Mouse (Mus musculus) megakaryocyte, embryonic 14.5 days (primary cell): ENCODE measurements at regions not wholly inside any gene's neighbourhood (a gene's known extent, or its start where the extent isn't known, plus 50 kb on each side); places are given as distances from the start of the nearest gene placed in this dataset.

Source experiments
- FLI1 ChIP-seq: IDR thresholded peaks from 2 replicates; pipeline ENCODE4 v1.6.1; 2012; ENCODE audit warnings: low read length, inconsistent platforms, mixed read lengths
- GATA1 ChIP-seq: IDR thresholded peaks from 3 replicates; pipeline ENCODE4 v1.6.1; 2012; ENCODE audit warnings: mixed read lengths, low read length, inconsistent platforms, borderline replicate concordance

- TF ChIP-seq GATA1 (no peak), FLI1 (no peak)
Measured at GRCm38 (mm10) chr4:87359004-87359403, 128.7 kb upstream of the Slc24a2 start.
